Mouse (Mus musculus): ENCODE measurements around the gene Fam184b.

The Fam184b gene

GRCm38 (mm10) chr5:45595363-45596039, 43.9 kb downstream of the Fam184b start:
- DNase-seq (ENCODE audit: low read depth, low spot score): no peak

GRCm38 (mm10) chr5:45593276-45593675, 46.1 kb downstream of the Fam184b start:
- no peak for DNase-seq (ENCODE audit: low read depth, low spot score)

- DNase-seq (ENCODE audit: low read depth, low spot score): no peak
Observed at GRCm38 (mm10) chr5:45590094-45590493, 49.3 kb downstream of the Fam184b start.

- DNase-seq (ENCODE audit: low read depth, low spot score): no peak
Observed at GRCm38 (mm10) chr5:45584601-45585000, 54.8 kb downstream of the Fam184b start.

- DNase-seq (ENCODE audit: low read depth, low spot score): no peak
Observed at GRCm38 (mm10) chr5:45580279-45580678, 59.1 kb downstream of the Fam184b start.

- no peak for DNase-seq (ENCODE audit: low read depth, low spot score)
Observed at GRCm38 (mm10) chr5:45577376-45577775, 62.0 kb downstream of the Fam184b start.

- no peak for DNase-seq (ENCODE audit: low read depth, low spot score)
Observed at GRCm38 (mm10) chr5:45576716-45577115, 62.7 kb downstream of the Fam184b start.

GRCm38 (mm10) chr5:45572816-45573215, 66.6 kb downstream of the Fam184b start:
- peak; percentile 7 for DNase-seq (ENCODE audit: low read depth, low spot score)

- DNase-seq (ENCODE audit: low read depth, low spot score): no peak
Observed at GRCm38 (mm10) chr5:45565829-45566228, 73.6 kb downstream of the Fam184b start.

GRCm38 (mm10) chr5:45564054-45564453, 75.4 kb downstream of the Fam184b start:
- no peak for DNase-seq (ENCODE audit: low read depth, low spot score)

- no peak for DNase-seq (ENCODE audit: low read depth, low spot score)
Observed at GRCm38 (mm10) chr5:45549586-45549985, 89.8 kb downstream of the Fam184b start.

- DNase-seq (ENCODE audit: low read depth, low spot score): no peak
Observed at GRCm38 (mm10) chr5:45543374-45543773, 96.0 kb downstream of the Fam184b start.

- DNase-seq (ENCODE audit: low read depth, low spot score): peak; percentile 74
Observed at GRCm38 (mm10) chr5:45539502-45539901, 99.9 kb downstream of the Fam184b start.

GRCm38 (mm10) chr5:45535177-45535576, 104.2 kb downstream of the Fam184b start:
- no peak for DNase-seq (ENCODE audit: low read depth, low spot score)

GRCm38 (mm10) chr5:45534319-45535098, 104.9 kb downstream of the Fam184b start:
- DNase-seq (ENCODE audit: low read depth, low spot score): peak; percentile 93

GRCm38 (mm10) chr5:45529696-45530095, 109.7 kb downstream of the Fam184b start:
- DNase-seq (ENCODE audit: low read depth, low spot score): peak; percentile 58

GRCm38 (mm10) chr5:45526338-45526737, 113.1 kb downstream of the Fam184b start:
- DNase-seq (ENCODE audit: low read depth, low spot score): no peak

- no peak for DNase-seq (ENCODE audit: low read depth, low spot score)
Observed at GRCm38 (mm10) chr5:45525101-45525500, 114.3 kb downstream of the Fam184b start.

- DNase-seq (ENCODE audit: low read depth, low spot score): no peak
Observed at GRCm38 (mm10) chr5:45521601-45522000, 117.8 kb downstream of the Fam184b start.

- no peak for DNase-seq (ENCODE audit: low read depth, low spot score)
Observed at GRCm38 (mm10) chr5:45520809-45521110, 118.7 kb downstream of the Fam184b start.

GRCm38 (mm10) chr5:45519960-45520808, 119.2 kb downstream of the Fam184b start, which contains the start of gene Med28:
Med28 (plus strand) TSS chr5:45520229.
- peak; percentile 90 for DNase-seq (ENCODE audit: low read depth, low spot score)

- no peak for DNase-seq (ENCODE audit: low read depth, low spot score)
Observed at GRCm38 (mm10) chr5:45515151-45515743, 124.2 kb downstream of the Fam184b start.

Data from ES-CJ7 (cell line).